Mouse (Mus musculus) kidney, embryonic 14.5 days (tissue): ENCODE results near the gene Kcnn4. TPM values are rescaled to one million over a fixed set of nuclear protein-coding genes. Genes with fewer than 3 reads are reported as not detected.

ENCODE experiments used
- ATAC-seq: fragments of 200-750 bp; cut with Nextera tagmentation; 2 replicates; pipeline ENCODE4 v1.8.0; 2017; ENCODE audit warnings: moderate number of reproducible peaks, mild to moderate bottlenecking, moderate TSS enrichment, moderate library complexity; ENCODE audit not compliant: low FRiP score, low TSS enrichment
- H3K27ac ChIP-seq: fragments of 300-500 bp; sonication (generic); 2 replicates; pipeline ENCODE4 v1.5.1; 2014; ENCODE audit warnings: low read depth, mild to moderate bottlenecking, low read length, moderate library complexity, mixed read lengths
- H3K27me3 ChIP-seq: fragments of 300-500 bp; sonication (generic); 2 replicates; pipeline ENCODE4 v1.6.1; 2014; ENCODE audit warnings: mild to moderate bottlenecking, low read length; ENCODE audit not compliant: control insufficient read depth, insufficient read depth
- H3K36me3 ChIP-seq: fragments of 300-500 bp; sonication (generic); 2 replicates; pipeline ENCODE4 v1.6.1; 2014; ENCODE audit warnings: low read length, mixed read lengths; ENCODE audit not compliant: control insufficient read depth, insufficient read depth
- H3K4me1 ChIP-seq: fragments of 300-500 bp; sonication (generic); 2 replicates; pipeline ENCODE4 v1.6.1; 2014; ENCODE audit warnings: low read length, mixed read lengths; ENCODE audit not compliant: control insufficient read depth, insufficient read depth
- H3K4me2 ChIP-seq: fragments of 300-500 bp; sonication (generic); replicated peaks from 2 replicates; pipeline ENCODE4 v1.6.1; 2014; ENCODE audit warnings: low read depth, mild to moderate bottlenecking, low read length
- H3K4me3 ChIP-seq: fragments of 300-500 bp; sonication (generic); 2 replicates; pipeline ENCODE4 v1.5.1; 2014; ENCODE audit warnings: mild to moderate bottlenecking, low read length
- H3K9ac ChIP-seq: fragments of 300-500 bp; sonication (generic); 2 replicates; pipeline ENCODE4 v1.6.1; 2014; ENCODE audit warnings: low read depth, mild to moderate bottlenecking, low read length, moderate library complexity
- H3K9me3 ChIP-seq: fragments of 300-500 bp; sonication (generic); 2 replicates; pipeline ENCODE4 v1.6.1; 2016; ENCODE audit warnings: low read length; ENCODE audit not compliant: control insufficient read depth
- WGBS: fragments of 180-500 bp; shearing (Covaris S2); extraction: QIAGEN DNeasy Blood & Tissue Kit; methylation state at CpG from one replicate; pipeline ENCODE4 v1.1.7; 2014; 5-methylcytosine and 5-hydroxymethylcytosine counted together
- polyA plus RNA-seq: library from polyadenylated mRNA; unstranded; fragments of >200 nt; fragmentation: Nextera tagmentation; extraction: Ambion mirVana; gene quantifications from 2 replicates; pipeline ENCODE4 v1.2.1, GENCODE M21; 2014

Kcnn4 gene
- polyA plus RNA-seq, 1 experiment from 2014 or later = 3.3 TPM

DNA sequence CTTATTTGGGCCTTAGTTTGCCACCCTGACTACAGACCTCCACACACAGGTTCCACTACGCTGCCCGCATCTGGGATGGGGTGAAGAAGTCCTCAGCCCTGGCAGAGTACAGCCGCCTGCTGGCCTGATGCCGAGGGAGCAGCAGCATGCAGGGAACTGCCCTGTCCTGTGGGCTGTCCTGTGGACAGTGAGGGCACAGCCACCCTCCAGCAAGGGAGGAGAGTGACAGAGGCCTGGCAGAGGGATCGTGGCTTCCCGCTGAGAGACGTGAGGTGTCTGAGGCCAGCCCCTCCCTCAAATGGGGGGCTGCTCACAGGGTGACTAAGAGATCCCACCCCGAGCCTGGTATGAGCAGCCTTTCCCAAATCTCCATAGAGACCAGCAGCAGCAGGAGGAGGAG lies 52.2 kb downstream of the Kcnn4 start:
- Histone ChIP-seq H3K27ac (no peak overlapping the region), H3K27me3 (no peaks in the 10 kb centered on the region), H3K36me3 (peaks cover 19% of the 10 kb centered on the region; the same call in 1 of the 2 replicates), H3K4me2 (no peak overlapping the region), H3K9me3 (no peaks in the 10 kb centered on the region), H3K4me3 (no peak overlapping the region), H3K9ac (no peak overlapping the region), H3K4me1 (peaks cover 6% of the 10 kb centered on the region; the same call in 1 of the 2 replicates)
- ATAC-seq = no peak
- 81% methylated on average over 8 of the region's 8 CpGs for WGBS

DNA sequence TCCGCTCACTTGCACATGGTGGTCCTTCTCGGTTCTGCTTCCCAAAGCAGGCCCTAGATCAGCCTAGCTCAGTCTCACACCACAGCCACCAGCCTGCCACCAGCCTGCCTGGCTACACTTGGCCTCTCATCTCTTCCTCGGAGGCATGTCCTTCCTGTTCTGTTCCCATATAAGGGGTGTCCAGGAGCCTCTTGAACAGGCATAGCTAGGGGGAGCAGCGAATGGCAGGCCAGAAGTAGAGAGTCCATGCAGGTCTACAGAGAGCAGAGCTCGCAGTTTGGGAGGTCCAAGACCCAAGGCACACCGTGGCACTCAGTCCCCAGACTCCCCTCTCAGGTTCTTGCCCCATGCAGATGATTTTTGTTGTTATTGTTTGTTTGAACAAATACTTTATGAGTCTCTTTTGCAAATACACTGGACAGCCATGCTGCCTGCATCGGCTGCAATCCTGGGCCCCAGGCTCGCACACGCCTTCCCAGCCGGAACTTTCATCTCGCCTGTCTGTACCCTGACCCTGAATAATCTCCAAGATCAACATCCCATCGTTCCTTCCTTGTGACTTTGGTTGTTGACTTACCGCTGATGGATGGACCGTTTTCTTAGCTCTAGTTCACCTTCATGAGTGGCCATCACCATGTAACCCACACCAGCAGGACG lies 53.2 kb downstream of the Kcnn4 start:
- Histone ChIP-seq H3K9me3 (no peaks in the 10 kb centered on the region), H3K27ac (no peak overlapping the region), H3K4me1 (peaks cover 6% of the 10 kb centered on the region; the same call in 1 of the 2 replicates), H3K4me3 (no peak overlapping the region), H3K4me2 (no peak overlapping the region), H3K36me3 (peaks cover 19% of the 10 kb centered on the region; the same call in 1 of the 2 replicates), H3K9ac (no peak overlapping the region), H3K27me3 (no peaks in the 10 kb centered on the region)
- ATAC-seq = no peak
- WGBS = 81% methylated on average over 15 of the region's 15 CpGs

DNA sequence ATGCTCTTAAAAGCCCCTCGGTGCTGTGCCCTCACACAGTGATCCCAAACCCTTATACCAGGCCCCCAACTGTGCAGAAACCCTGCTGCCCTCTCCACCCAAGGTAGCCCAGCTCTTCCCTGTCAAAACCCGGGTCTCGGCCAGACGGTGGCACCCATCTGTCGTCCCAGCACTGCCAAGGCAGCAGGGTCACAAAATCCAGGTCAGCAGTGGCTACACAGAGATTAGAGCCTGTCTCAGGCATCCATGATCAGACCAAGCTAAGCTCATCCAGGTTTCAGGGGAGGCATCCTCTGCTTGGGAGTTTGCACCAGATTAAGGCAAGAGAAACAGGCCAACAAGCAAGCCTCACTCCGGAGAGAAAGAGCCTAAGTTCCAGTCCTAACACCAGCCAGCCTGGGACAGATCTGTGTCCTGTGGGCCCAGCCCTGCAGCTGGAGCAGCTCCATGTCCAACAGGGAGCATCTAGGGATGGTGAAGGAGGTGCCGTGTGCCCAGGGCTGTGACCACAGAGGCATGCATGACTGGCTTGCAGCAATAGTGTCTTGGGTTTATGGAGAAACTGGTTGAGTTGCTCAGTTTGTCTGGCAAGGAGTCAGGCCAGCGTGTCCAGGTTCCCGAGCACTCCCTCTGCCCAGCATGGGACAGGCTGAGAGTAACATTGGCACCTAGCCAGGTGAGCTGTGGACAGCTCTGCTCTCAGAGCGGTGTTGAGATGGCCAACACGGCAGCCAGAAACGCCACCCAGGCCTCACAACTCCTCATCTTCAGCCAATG lies 54.1 kb downstream of the Kcnn4 start:
- H3K4me3 ChIP-seq = no peak overlapping the region
- no peak overlapping the region for H3K4me2 ChIP-seq
- H3K36me3 ChIP-seq = peaks cover 19% of the 10 kb centered on the region; the same call in 1 of the 2 replicates
- peak; percentile 61; the same call in 1 of the 2 replicates for ATAC-seq
- H3K9ac ChIP-seq = no peak overlapping the region
- WGBS = 71% methylated on average over 12 of the region's 12 CpGs
- no peaks in the 10 kb centered on the region for H3K27me3 ChIP-seq
- H3K4me1 ChIP-seq = peaks cover 6% of the 10 kb centered on the region; the same call in 1 of the 2 replicates
- no peaks in the 10 kb centered on the region for H3K9me3 ChIP-seq
- no peak overlapping the region for H3K27ac ChIP-seq

DNA sequence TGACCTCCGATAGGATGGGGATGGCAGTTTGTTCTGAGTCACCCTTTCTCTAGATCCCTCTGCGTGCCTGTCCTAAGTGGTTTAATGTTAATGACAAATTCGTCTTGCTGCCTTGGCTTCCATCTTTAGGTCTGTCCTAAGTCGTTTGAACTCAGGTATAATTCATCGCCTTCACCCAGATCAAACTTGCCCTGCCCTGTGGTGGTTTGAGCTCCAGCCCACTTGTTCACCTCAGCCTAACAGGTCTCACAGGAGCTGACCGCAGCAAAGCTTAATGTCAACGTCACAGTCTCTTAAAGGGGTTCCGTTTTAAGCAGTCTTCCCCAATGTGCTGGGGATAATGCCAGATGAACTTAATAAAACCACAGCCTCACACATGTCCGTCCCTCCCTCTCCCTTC lies 55.9 kb downstream of the Kcnn4 start:
- Histone ChIP-seq H3K4me1 (peaks cover 6% of the 10 kb centered on the region; the same call in 1 of the 2 replicates), H3K27ac (no peak overlapping the region), H3K36me3 (peaks cover 9% of the 10 kb centered on the region; the same call in 1 of the 2 replicates), H3K4me3 (no peak overlapping the region), H3K9me3 (no peaks in the 10 kb centered on the region), H3K9ac (no peak overlapping the region), H3K27me3 (no peaks in the 10 kb centered on the region), H3K4me2 (no peak overlapping the region)
- no peak for ATAC-seq
- WGBS = 76% methylated on average over 9 of the region's 9 CpGs

DNA sequence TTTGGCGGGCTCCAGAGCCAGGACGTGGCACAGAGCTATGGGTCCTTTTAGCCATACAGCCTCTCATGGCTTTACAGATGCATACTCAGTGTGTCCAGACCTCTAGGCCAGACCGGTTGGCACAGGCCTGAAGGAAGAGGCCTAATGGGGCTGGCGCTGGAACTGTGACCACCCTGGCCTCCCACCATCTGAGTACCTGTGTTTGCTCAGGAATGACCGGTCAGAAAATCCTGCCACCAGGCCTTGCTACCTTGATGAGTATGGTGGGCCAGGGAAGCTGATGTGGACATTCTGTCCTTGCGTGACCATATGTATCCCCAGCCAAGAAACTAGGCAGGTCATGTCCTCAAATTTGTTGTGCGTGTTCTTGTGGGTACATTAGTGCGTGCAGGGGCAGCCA lies 57.1 kb downstream of the Kcnn4 start:
- H3K9ac ChIP-seq = no peak overlapping the region
- ATAC-seq = no peak
- H3K4me1 ChIP-seq = peaks cover 6% of the 10 kb centered on the region; the same call in 1 of the 2 replicates
- no peaks in the 10 kb centered on the region for H3K27me3 ChIP-seq
- 95% methylated on average over 8 of the region's 8 CpGs for WGBS
- peaks cover 4% of the 10 kb centered on the region; the same call in 1 of the 2 replicates for H3K36me3 ChIP-seq
- no peaks in the 10 kb centered on the region for H3K9me3 ChIP-seq
- no peak overlapping the region for H3K27ac ChIP-seq
- H3K4me2 ChIP-seq = no peak overlapping the region
- H3K4me3 ChIP-seq = no peak overlapping the region

DNA sequence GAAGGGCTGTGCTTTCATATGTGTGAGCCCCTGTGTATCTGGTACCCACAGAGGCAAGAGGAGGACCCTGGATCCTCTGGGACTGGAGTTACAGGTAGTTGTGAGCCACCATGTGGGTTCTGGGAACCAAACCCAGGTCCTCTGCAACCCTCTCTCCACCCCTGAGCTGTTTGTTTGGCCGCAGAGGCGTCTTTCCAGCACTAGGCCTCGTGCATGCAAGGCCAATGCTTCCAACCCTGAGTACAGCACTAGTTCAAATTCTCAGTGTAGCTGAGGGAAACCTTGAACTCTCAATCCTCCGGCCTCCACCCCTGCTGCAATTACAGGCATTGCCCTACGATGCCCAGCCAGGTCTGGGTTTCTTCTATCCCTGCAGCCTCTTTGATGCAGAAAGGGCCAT lies 58.7 kb downstream of the Kcnn4 start:
- Histone ChIP-seq H3K27me3 (peaks cover 7% of the 10 kb centered on the region; the same call in 1 of the 2 replicates), H3K4me1 (peaks cover 6% of the 10 kb centered on the region; the same call in 1 of the 2 replicates), H3K9me3 (no peaks in the 10 kb centered on the region), H3K4me3 (no peak overlapping the region), H3K36me3 (no peaks in the 10 kb centered on the region), H3K27ac (no peak overlapping the region), H3K4me2 (no peak overlapping the region), H3K9ac (no peak overlapping the region)
- 80% methylated on average over 5 of the region's 5 CpGs for WGBS
- no peak for ATAC-seq

DNA sequence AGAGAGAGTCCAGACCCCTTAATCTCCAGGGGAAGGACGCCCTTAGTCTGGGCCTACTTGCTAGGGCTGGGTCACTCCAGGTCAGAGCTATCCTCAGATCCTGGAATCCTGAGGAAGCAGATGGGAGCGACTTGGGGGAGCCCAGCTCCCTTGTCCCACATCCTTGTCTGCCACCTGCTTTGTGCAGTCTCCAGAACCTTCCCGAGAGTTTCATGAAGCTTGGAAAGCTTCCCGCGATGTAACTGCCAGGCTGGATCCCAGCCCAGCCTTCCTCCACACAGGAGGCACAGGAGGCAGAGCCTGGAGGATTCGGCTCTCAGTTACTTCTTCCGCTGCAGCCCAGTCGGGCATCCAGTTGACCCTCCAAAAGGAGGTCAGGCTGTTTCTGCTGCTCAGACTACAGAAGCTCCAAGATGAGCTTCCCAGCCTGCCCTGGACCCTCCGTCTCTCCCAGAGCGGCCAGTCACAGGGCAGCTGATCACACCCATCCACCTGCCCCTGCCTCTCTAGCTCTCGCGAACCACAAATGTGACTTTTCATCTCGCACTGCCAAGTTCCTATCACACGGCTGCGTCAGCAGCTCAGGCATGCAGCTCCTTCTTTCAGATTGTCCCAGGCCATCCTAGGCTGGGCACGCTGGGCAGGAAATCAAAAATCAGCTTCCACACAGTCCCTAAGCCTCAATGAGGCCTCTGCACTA lies 59.5 kb downstream of the Kcnn4 start:
- 64% methylated on average over 16 of the region's 16 CpGs for WGBS
- Histone ChIP-seq H3K4me1 (no peaks in the 10 kb centered on the region), H3K9ac (no peak overlapping the region), H3K4me2 (no peak overlapping the region), H3K9me3 (no peaks in the 10 kb centered on the region), H3K27ac (no peak overlapping the region), H3K36me3 (no peaks in the 10 kb centered on the region), H3K4me3 (no peak overlapping the region), H3K27me3 (peaks cover 7% of the 10 kb centered on the region; the same call in 1 of the 2 replicates)
- no peak for ATAC-seq

DNA sequence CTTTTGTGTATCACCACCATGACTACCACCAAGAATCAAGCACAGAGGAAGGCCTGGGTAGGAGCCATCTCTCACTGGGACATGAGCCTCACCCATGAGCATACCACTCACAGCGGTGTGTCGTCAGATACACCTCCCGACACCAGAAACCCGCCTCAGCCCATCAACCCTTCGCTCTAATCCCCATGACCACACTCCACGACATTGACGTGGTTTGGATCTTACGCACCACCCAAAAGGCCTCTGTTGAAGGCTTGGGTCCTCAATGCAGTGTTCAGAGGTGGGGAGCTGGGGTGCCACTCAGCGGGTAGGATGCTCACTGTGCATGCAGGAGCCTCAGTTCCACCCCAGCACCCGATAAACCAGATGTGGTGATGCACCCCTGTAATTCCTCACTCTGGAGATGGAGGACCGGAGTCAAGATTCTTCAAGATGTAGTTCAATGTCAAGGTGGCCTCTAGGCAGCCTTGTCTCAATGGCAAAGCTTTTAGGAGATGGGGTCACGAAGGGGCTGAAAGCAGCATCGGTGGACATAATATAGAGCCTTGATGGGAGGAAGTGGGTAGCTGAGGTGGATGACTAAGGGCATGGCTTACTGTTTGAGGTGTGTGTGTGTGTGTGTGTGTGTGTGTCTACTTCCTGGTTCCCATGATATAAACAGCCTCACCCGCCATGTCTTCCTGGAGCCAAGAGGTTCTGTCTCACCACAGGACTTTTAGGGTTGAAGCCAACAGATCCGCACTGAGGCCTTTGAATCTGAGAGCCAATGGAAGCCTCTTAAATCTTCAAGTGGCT lies 60.7 kb downstream of the Kcnn4 start:
- Histone ChIP-seq H3K4me2 (no peak overlapping the region), H3K9me3 (no peaks in the 10 kb centered on the region), H3K4me1 (no peaks in the 10 kb centered on the region), H3K9ac (no peak overlapping the region), H3K4me3 (no peak overlapping the region), H3K27ac (no peak overlapping the region), H3K27me3 (peaks cover 7% of the 10 kb centered on the region; the same call in 1 of the 2 replicates), H3K36me3 (no peaks in the 10 kb centered on the region)
- WGBS = 94% methylated on average over 15 of the region's 15 CpGs
- no peak for ATAC-seq
